Mouse (Mus musculus): ENCODE measurements around the gene Fam210b. TPM values are rescaled to one million over a fixed set of nuclear protein-coding genes. Genes with fewer than 3 reads are reported as not detected.

Fam210b gene
- 12.0 and 18.0 TPM in 2 replicates for polyA plus RNA-seq (2012; rRNA removed)

DNA sequence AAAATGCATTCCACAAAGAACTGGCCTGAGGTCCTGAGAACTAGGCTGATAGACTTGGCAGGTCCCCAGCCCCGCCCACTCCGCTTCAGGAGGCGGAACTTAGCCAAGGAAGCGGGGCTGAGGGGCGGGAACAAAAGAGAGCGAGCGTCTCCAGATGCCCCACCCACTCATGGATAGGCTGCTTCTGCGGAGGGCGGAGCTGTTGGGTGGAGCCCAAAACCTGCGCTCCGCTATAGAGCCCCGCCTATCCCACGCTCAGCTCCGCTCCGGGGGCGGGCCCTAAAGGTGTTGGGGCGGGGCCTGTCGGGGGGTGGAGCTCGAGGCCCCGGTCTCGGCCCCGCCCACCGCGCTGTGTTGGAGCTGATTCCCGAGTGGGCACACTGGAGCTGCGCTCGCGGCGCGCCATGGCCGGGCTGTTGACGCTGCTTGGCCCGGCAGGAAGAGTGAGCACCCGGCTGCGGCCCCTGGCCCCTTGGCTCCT lies at the start of gene Fam210b:
Fam210b (plus strand) TSS at position 308 of the 481 bp plus-strand sequence.

DNA sequence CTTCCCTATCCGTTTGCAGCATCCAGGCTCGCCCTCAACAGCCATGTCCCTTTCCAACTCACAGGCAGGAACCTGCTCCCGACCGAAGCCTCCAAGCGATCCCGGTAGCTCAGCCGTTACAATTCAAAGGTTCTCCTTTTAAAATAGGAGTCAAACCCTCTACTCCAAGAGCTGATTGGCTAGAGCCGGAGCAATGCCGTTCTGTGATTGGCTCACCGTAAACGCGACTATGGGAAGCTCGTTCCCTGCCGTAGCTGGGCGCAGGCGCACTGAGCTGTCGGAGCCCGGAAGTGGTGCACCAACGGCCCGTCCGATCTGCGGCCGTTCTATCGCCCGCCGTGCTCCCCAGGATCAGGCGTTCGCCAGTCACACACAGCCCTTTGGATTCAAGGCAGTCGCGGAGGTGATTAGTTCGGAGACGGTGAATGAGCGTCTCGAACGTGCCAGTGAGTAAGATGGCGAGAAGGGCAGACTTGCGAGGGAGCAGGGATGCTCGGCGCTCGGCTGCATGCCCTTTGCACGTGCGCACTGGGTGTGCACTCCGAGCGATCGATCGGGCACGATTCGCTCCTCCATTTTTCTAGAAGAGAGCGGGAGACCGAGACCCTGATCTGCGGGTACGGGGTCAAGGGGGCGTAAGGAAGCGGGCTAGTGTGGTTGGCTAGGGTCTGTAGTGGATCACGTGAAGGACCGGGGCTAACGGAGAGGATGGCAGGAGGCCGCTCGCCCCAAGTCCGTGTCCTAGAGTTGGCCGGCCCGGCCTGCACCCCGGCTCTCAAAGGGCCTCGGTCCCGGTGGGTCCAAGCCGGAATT lies 25.3 kb downstream of the Fam210b start, which contains the start of the genes Aurka and Cstf1:
Aurka (minus strand) TSS at position 125 of the 813 bp plus-strand sequence.
Cstf1 (plus strand) TSS at position 271 of the 813 bp plus-strand sequence.

DNA sequence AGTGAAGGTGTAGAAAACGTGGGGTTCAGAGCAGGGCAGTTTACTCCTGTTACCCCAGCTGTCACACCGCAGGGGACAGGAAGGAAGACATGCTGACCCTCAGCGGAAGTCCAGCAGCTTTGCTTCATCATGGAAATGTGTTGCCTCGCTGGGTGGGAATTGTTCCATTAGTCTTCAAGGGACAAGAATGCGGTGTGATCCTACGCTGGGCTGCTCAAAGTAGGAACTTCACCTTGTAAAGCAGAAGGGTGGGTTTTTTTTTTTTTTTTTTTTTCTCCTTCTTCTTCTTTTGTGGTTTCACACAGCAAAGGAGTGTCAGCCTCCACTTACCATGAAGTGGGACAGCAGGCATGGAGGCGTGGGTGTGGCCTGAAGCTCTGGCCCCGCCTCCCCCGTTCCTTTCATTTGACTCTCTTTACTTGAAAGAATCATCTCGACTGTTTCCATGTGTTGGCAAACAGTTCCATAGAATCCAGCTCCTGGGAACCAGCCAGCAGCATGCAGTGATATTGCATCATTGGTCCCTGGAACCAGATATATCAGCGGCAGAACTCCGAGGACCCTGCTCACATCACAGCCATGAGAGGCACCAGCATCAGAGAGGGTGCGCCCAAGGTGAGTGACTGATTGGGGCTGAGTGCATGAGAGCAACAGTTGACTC lies 48.2 kb downstream of the Fam210b start, which contains the start of gene Cass4:
Cass4 (plus strand) TSS at position 404 of the 661 bp plus-strand sequence.

Other genes starting within 250 kb of the Fam210b start
- gene Mc3r, start 97.1 kb upstream of the Fam210b start, polyA plus RNA-seq (2012; rRNA removed) = 0.04 and 0.05 TPM in 2 replicates
- gene Aurka, start 25.0 kb downstream of the Fam210b start, polyA plus RNA-seq (2012; rRNA removed) = 83.4 and 91.8 TPM in 2 replicates
- 35.0 and 53.7 TPM in 2 replicates for gene Cstf1, start 25.1 kb downstream of the Fam210b start, polyA plus RNA-seq (2012; rRNA removed)
- 0.10 and 0.19 TPM in 2 replicates for gene Cass4, start 48.2 kb downstream of the Fam210b start, polyA plus RNA-seq (2012; rRNA removed)
- 58.8 and 101 TPM in 2 replicates for gene Rtf2, start 95.0 kb downstream of the Fam210b start, polyA plus RNA-seq (2012; rRNA removed)
- not detected in 2 replicates for gene Gcnt7, start 113.0 kb downstream of the Fam210b start, polyA plus RNA-seq (2012; rRNA removed)
- 0.68 and 0.71 TPM in 2 replicates for gene Fam209, start 127.0 kb downstream of the Fam210b start, polyA plus RNA-seq (2012; rRNA removed)
- gene Tfap2c, start 204.0 kb downstream of the Fam210b start, polyA plus RNA-seq (2012; rRNA removed) = 8.9 and 10.8 TPM in 2 replicates

Measured in central nervous system, embryonic 11.5 days (tissue).